13 mouse cellular contexts compared by ENCODE assay signal in genomic region chr5:16004305-16004704, GRCm38 (mm10).
DNase-seq lines count a peak whose midpoint lies in the region; ATAC-seq and TF ChIP-seq lines count a peak whose summit lies in the region.
"Had no signal": no experiment of that assay in that cellular context is flagged by ENCODE, and none has a peak within 500 bp of the region (broad histone marks: within the 10 kb centered on the region; RNA-seq: fewer than 3 reads in every experiment).

No protein-coding gene starts in this region.

- 48% methylated on average over 6 of the region's 6 CpGs for WGBS in neural tube, embryonic 12.5 days
- 34% methylated on average over 5 of the region's 6 CpGs for WGBS in hindbrain, postnatal 0 days
- WGBS in midbrain, embryonic 15.5 days: 36% methylated on average over 6 of the region's 6 CpGs
- WGBS in liver, embryonic 11.5 days: 54% methylated on average over 6 of the region's 6 CpGs

- no peak overlapping the region for H3K27ac ChIP-seq in neural tube, embryonic 12.5 days
- H3K27ac ChIP-seq in hindbrain, postnatal 0 days: no peak overlapping the region
- peak overlapping the region; percentile 58; the same call in 1 of the 2 replicates for H3K27ac ChIP-seq in midbrain, embryonic 15.5 days
- no peak overlapping the region for H3K27ac ChIP-seq in liver, embryonic 11.5 days (ENCODE audit: low read depth, low read length)
- H3K27ac ChIP-seq: embryonic facial prominence, embryonic 12.5 days; stomach, embryonic 15.5 days had no signal

- H3K4me3 ChIP-seq in neural tube, embryonic 12.5 days: no peak overlapping the region
- no peak overlapping the region for H3K4me3 ChIP-seq in hindbrain, postnatal 0 days (ENCODE audit: low read length)
- H3K4me3 ChIP-seq in midbrain, embryonic 15.5 days: no peak overlapping the region
- H3K4me3 ChIP-seq in liver, embryonic 11.5 days (ENCODE audit: low read depth, low read length): no peak overlapping the region
- H3K4me3 ChIP-seq: embryonic facial prominence, embryonic 12.5 days; stomach, embryonic 15.5 days had no signal

- no peaks in the 10 kb centered on the region for H3K9me3 ChIP-seq in neural tube, embryonic 12.5 days
- no peaks in the 10 kb centered on the region for H3K9me3 ChIP-seq in hindbrain, postnatal 0 days (ENCODE audit: low read length)
- no peaks in the 10 kb centered on the region for H3K9me3 ChIP-seq in midbrain, embryonic 15.5 days
- H3K9me3 ChIP-seq in liver, embryonic 11.5 days (ENCODE audit: control insufficient read depth, low read length): no peaks in the 10 kb centered on the region
- H3K9me3 ChIP-seq: embryonic facial prominence, embryonic 12.5 days; stomach, embryonic 15.5 days had no signal

- H3K27me3 ChIP-seq in neural tube, embryonic 12.5 days (replicated peaks): peaks cover 37% of the 10 kb centered on the region
- H3K27me3 ChIP-seq in hindbrain, postnatal 0 days (ENCODE audit: insufficient read depth, low read length): no peaks in the 10 kb centered on the region
- H3K27me3 ChIP-seq in midbrain, embryonic 15.5 days (replicated peaks): no peaks in the 10 kb centered on the region; the same call in 1 of the 2 replicates
- no peaks in the 10 kb centered on the region for H3K27me3 ChIP-seq in liver, embryonic 11.5 days (replicated peaks; ENCODE audit: control insufficient read depth, insufficient read depth, low read length)
- H3K27me3 ChIP-seq: embryonic facial prominence, embryonic 12.5 days; stomach, embryonic 15.5 days had no signal

- no peak for DNase-seq in neural tube, embryonic 10.5 days (ENCODE audit: extremely low spot score, low spot score)
- peak; percentile 51 to 74 for DNase-seq in cerebellum, postnatal 14 days
- peak; percentile 28 for DNase-seq in hindbrain, postnatal 0 days (ENCODE audit: low spot score)
- DNase-seq in liver, embryonic 11.5 days (ENCODE audit: low spot score): no peak
- no peak for DNase-seq in urinary bladder, postnatal 4 days (ENCODE audit: low spot score in 2 of 2)
- no peak for DNase-seq in lung, adult 18-20 months
- DNase-seq: gastrocnemius, postnatal 14 days; kidney, adult 9 months had no signal

- H3K9ac ChIP-seq in neural tube, embryonic 12.5 days: no peak overlapping the region
- no peak overlapping the region for H3K9ac ChIP-seq in hindbrain, postnatal 0 days (replicated peaks; ENCODE audit: low read length)
- H3K9ac ChIP-seq in midbrain, embryonic 15.5 days: no peak overlapping the region
- no peak overlapping the region for H3K9ac ChIP-seq in liver, embryonic 11.5 days (ENCODE audit: low read depth, low read length)
- H3K9ac ChIP-seq: embryonic facial prominence, embryonic 12.5 days; stomach, embryonic 15.5 days had no signal

- H3K4me2 ChIP-seq in neural tube, embryonic 12.5 days (replicated peaks): no peak overlapping the region
- no peak overlapping the region for H3K4me2 ChIP-seq in hindbrain, postnatal 0 days (ENCODE audit: low read depth, low read length)
- H3K4me2 ChIP-seq in midbrain, embryonic 15.5 days: no peak overlapping the region
- no peak overlapping the region for H3K4me2 ChIP-seq in liver, embryonic 11.5 days
- H3K4me2 ChIP-seq: embryonic facial prominence, embryonic 12.5 days; stomach, embryonic 15.5 days had no signal

- peaks cover 8% of the 10 kb centered on the region; the same call in 1 of the 2 replicates for H3K4me1 ChIP-seq in neural tube, embryonic 12.5 days
- 0 out of 2 replicates have a peak, but pooled peaks cover 7% of the 10 kb centered on the region for H3K4me1 ChIP-seq in hindbrain, postnatal 0 days (ENCODE audit: insufficient read depth, low read length)
- H3K4me1 ChIP-seq in midbrain, embryonic 15.5 days: peaks cover 26% of the 10 kb centered on the region
- no peaks in the 10 kb centered on the region for H3K4me1 ChIP-seq in liver, embryonic 11.5 days (replicated peaks; ENCODE audit: control insufficient read depth, insufficient read depth, low read length)
- H3K4me1 ChIP-seq: stomach, embryonic 15.5 days had no signal

- ATAC-seq in neural tube, embryonic 12.5 days (ENCODE audit: low FRiP score, low read depth): peak; percentile 67
- ATAC-seq in hindbrain, postnatal 0 days: peak; percentile 63
- peak; percentile 79 for ATAC-seq in midbrain, embryonic 15.5 days (replicated peaks)
- ATAC-seq in liver, embryonic 11.5 days (replicated peaks; ENCODE audit: low FRiP score): no peak
- ATAC-seq: CD4-positive, CD25-positive, alpha-beta regulatory T cell, adult 4 months had no signal

- H3K36me3 ChIP-seq in neural tube, embryonic 12.5 days: no peaks in the 10 kb centered on the region
- H3K36me3 ChIP-seq in hindbrain, postnatal 0 days (ENCODE audit: insufficient read depth, low read length): no peaks in the 10 kb centered on the region
- H3K36me3 ChIP-seq in midbrain, embryonic 15.5 days (replicated peaks): no peaks in the 10 kb centered on the region
- no peaks in the 10 kb centered on the region for H3K36me3 ChIP-seq in liver, embryonic 11.5 days (ENCODE audit: control insufficient read depth, insufficient read depth, low read length)
- H3K36me3 ChIP-seq: embryonic facial prominence, embryonic 12.5 days; stomach, embryonic 15.5 days had no signal

- TF ChIP-seq CTCF in hindbrain, postnatal 0 days (IDR thresholded peaks at IDR 0.05; ENCODE audit: low read depth): no peak

Comparison
In these comparisons a context has a peak if more than half of its experiments do, and no peak if none do; other contexts are left out.
1. DNase-seq: peak in cerebellum, postnatal 14 days (2 of 2) and hindbrain, postnatal 0 days (single experiment); none in neural tube, embryonic 10.5 days (single experiment), liver, embryonic 11.5 days (single experiment), urinary bladder, postnatal 4 days (0 of 2) and lung, adult 18-20 months (0 of 2).